Mouse (Mus musculus): ENCODE data around the gene Uvssa.

GRCm38 (mm10) chr5:33368651-33369050 lies 9.7 kb upstream of the Uvssa start:
- TF ChIP-seq CTCF (conservative IDR thresholded peaks at IDR 0.05; ENCODE audit: insufficient read depth, insufficient read length, low read depth, low read length) (no peak), POLR2A (IDR thresholded peaks at IDR 0.05; ENCODE audit: low read depth, low read length) (no peak)

All from kidney, adult 2 months (tissue).